Mouse (Mus musculus): ENCODE measurements at regions not wholly inside any gene's neighbourhood (a gene's known extent, or its start where the extent isn't known, plus 50 kb on each side); places are given as distances from the start of the nearest gene placed in this dataset.
A peak's percentile ranks its signal among the peaks of the same experiment; 100 is the strongest.

DNA sequence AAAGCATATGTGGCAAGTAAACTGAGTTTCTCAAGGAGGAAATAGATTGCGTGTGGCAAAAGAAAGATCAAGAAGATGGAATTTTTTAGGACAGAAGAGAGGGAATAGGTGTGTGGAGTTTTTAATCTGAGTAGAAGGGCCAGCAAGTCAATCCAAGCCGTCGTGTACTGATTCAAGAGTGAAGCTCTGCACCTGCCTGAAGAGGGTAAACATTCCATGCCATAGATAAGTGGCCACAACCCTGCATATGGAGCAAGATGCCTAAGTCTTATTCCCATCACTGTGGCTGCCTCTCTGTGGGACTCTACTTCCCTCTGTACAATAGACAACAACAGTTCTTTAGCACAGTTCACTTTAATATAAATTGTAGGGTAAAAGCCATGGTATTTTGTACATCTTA, 443.4 kb downstream of the Tns1 start:
- Histone ChIP-seq H3K9ac (replicated peaks) (no peak overlapping the region), H3K4me3 (no peak overlapping the region), H3K36me3 (no peaks in the 10 kb centered on the region), H3K4me2 (replicated peaks) (no peak overlapping the region), H3K27me3 (no peaks in the 10 kb centered on the region), H3K9me3 (no peaks in the 10 kb centered on the region), H3K27ac (replicated peaks) (no peak overlapping the region), H3K4me1 (no peaks in the 10 kb centered on the region)
- ATAC-seq (ENCODE audit: low FRiP score, low read depth) = no peak
- 86% methylated on average over 3 of the region's 3 CpGs for WGBS

DNA sequence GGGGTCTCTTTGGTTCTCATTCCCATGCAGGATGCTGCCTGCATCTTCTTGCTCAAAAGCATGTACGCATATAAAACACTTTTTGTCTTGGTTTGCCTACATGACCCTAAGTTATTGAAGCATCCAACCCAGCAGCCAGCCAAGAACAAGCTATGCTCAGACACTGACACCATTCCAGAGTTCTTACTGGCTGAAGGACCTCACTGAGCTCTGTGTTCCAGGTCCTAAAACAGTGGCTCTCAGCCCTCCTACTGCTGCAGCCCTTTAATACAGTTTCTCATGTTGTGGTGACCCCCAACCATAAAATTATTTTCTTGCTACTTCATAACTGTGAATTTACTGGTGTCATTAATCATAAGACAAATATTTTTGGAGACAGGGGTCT, 450.4 kb downstream of the Tns1 start:
- Histone ChIP-seq H3K36me3 (no peaks in the 10 kb centered on the region), H3K4me3 (no peak overlapping the region), H3K4me1 (peaks cover 7% of the 10 kb centered on the region; the same call in 1 of the 2 replicates), H3K9ac (replicated peaks) (no peak overlapping the region), H3K27ac (replicated peaks) (no peak overlapping the region), H3K4me2 (replicated peaks) (no peak overlapping the region), H3K9me3 (no peaks in the 10 kb centered on the region), H3K27me3 (no peaks in the 10 kb centered on the region)
- 58% methylated on average over 1 of the region's 1 CpGs for WGBS
- ATAC-seq (ENCODE audit: low FRiP score, low read depth) = no peak

- H3K27me3 ChIP-seq = no peaks in the 10 kb centered on the region
- no peaks in the 10 kb centered on the region for H3K9me3 ChIP-seq
- H3K27ac ChIP-seq (replicated peaks) = no peak overlapping the region
- no peaks in the 10 kb centered on the region for H3K36me3 ChIP-seq
- no peak overlapping the region for H3K4me2 ChIP-seq (replicated peaks)
- H3K4me1 ChIP-seq = peaks cover 7% of the 10 kb centered on the region; the same call in 1 of the 2 replicates
- no peak overlapping the region for H3K4me3 ChIP-seq
- H3K9ac ChIP-seq (replicated peaks) = no peak overlapping the region
- 13% methylated on average over 4 of the region's 4 CpGs for WGBS
- ATAC-seq (ENCODE audit: low FRiP score, low read depth) = no peak
These were observed 450.9 kb downstream of the Tns1 start for GRCm38 (mm10) chr1:73673191-73673850.

- peaks cover 7% of the 10 kb centered on the region; the same call in 1 of the 2 replicates for H3K4me1 ChIP-seq
- 89% methylated on average over 4 of the region's 4 CpGs for WGBS
- no peaks in the 10 kb centered on the region for H3K9me3 ChIP-seq
- H3K4me3 ChIP-seq = no peak overlapping the region
- H3K36me3 ChIP-seq = no peaks in the 10 kb centered on the region
- H3K9ac ChIP-seq (replicated peaks) = no peak overlapping the region
- no peak overlapping the region for H3K4me2 ChIP-seq (replicated peaks)
- H3K27me3 ChIP-seq = no peaks in the 10 kb centered on the region
- H3K27ac ChIP-seq (replicated peaks) = no peak overlapping the region
- no peak for ATAC-seq (ENCODE audit: low FRiP score, low read depth)
These were observed 452.0 kb downstream of the Tns1 start for GRCm38 (mm10) chr1:73672239-73672638.

GRCm38 (mm10) chr1:73668691-73669090, 455.6 kb downstream of the Tns1 start:
- 84% methylated on average over 2 of the region's 2 CpGs for WGBS

GRCm38 (mm10) chr1:73663546-73663945, 460.7 kb downstream of the Tns1 start:
- Histone ChIP-seq H3K9me3 (no peaks in the 10 kb centered on the region), H3K27ac (replicated peaks) (no peak overlapping the region), H3K36me3 (no peaks in the 10 kb centered on the region), H3K4me1 (no peaks in the 10 kb centered on the region), H3K9ac (replicated peaks) (no peak overlapping the region), H3K4me2 (replicated peaks) (no peak overlapping the region), H3K27me3 (no peaks in the 10 kb centered on the region), H3K4me3 (no peak overlapping the region)
- WGBS = 70% methylated on average over 1 of the region's 1 CpGs
- no peak for ATAC-seq (ENCODE audit: low FRiP score, low read depth)

More at GRCm38 (mm10) chr1:73668691-73669090, 455.6 kb downstream of the Tns1 start:
- Histone ChIP-seq H3K4me1 (peaks cover 7% of the 10 kb centered on the region; the same call in 1 of the 2 replicates), H3K9ac (replicated peaks) (no peak overlapping the region), H3K27ac (replicated peaks) (no peak overlapping the region), H3K27me3 (no peaks in the 10 kb centered on the region), H3K4me3 (no peak overlapping the region), H3K36me3 (no peaks in the 10 kb centered on the region), H3K4me2 (replicated peaks) (no peak overlapping the region), H3K9me3 (no peaks in the 10 kb centered on the region)
- no peak for ATAC-seq (ENCODE audit: low FRiP score, low read depth)

GRCm38 (mm10) chr1:73645011-73645410, 479.2 kb downstream of the Tns1 start:
- Histone ChIP-seq H3K4me2 (replicated peaks) (no peak overlapping the region), H3K27ac (replicated peaks) (no peak overlapping the region), H3K36me3 (no peaks in the 10 kb centered on the region), H3K4me1 (peaks cover 41% of the 10 kb centered on the region), H3K4me3 (no peak overlapping the region), H3K9ac (replicated peaks) (no peak overlapping the region), H3K27me3 (no peaks in the 10 kb centered on the region), H3K9me3 (no peaks in the 10 kb centered on the region)
- no peak for ATAC-seq (ENCODE audit: low FRiP score, low read depth)
- WGBS = 80% methylated on average over 3 of the region's 3 CpGs

GRCm38 (mm10) chr1:73644394-73644793, 479.9 kb downstream of the Tns1 start:
- WGBS = 69% methylated on average over 5 of the region's 5 CpGs
- H3K4me3 ChIP-seq = no peak overlapping the region
- no peaks in the 10 kb centered on the region for H3K36me3 ChIP-seq
- H3K9me3 ChIP-seq = no peaks in the 10 kb centered on the region
- H3K4me1 ChIP-seq = peaks cover 41% of the 10 kb centered on the region
- no peak overlapping the region for H3K4me2 ChIP-seq (replicated peaks)
- no peak for ATAC-seq (ENCODE audit: low FRiP score, low read depth)
- H3K27ac ChIP-seq (replicated peaks) = no peak overlapping the region
- H3K9ac ChIP-seq (replicated peaks) = no peak overlapping the region
- no peaks in the 10 kb centered on the region for H3K27me3 ChIP-seq

DNA sequence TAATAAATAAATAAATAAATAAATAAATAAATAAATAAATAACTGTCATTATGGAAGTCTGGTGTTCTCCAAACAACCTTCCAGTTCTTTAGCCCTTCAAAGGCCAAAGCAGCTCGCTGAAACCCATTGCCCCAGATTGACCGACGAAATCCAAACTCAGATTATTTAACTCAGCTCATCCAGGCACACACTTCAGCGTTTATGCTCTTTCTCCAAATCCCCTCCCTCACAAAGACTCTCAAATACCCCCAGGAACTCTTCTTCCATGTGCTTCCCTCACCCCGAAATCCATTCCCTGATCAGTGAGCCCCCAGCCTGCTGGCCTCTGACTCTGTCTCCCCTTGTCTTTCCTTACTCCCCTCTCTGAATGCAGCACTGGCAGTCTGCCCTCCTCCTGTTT, 480.8 kb downstream of the Tns1 start:
- H3K4me2 ChIP-seq (replicated peaks) = no peak overlapping the region
- peaks cover 41% of the 10 kb centered on the region for H3K4me1 ChIP-seq
- H3K9ac ChIP-seq (replicated peaks) = no peak overlapping the region
- no peaks in the 10 kb centered on the region for H3K36me3 ChIP-seq
- no peak overlapping the region for H3K27ac ChIP-seq (replicated peaks)
- 63% methylated on average over 5 of the region's 5 CpGs for WGBS
- ATAC-seq (ENCODE audit: low FRiP score, low read depth) = no peak
- no peaks in the 10 kb centered on the region for H3K27me3 ChIP-seq
- no peaks in the 10 kb centered on the region for H3K9me3 ChIP-seq
- no peak overlapping the region for H3K4me3 ChIP-seq

DNA sequence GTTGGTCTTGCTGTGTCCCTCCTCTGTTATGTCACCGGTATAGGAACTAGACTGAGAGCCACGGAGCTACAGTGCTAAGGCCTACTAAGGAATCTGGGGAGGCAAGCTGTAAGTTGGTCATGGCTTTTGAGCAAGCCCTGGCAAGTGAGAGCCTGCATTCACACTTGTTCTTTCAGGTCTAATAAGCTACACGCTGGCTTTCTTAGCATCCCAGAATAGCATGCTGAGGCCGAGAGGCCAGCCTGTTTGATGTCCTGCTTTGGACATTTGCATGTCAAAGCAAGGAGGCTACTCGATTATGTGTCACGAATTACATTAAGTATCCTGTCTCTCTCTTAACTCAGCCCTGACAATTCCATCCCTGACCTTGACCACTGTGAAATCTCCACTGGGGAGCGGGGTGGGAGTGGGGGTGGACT, 481.5 kb downstream of the Tns1 start:
- H3K9ac ChIP-seq (replicated peaks) = no peak overlapping the region
- no peak overlapping the region for H3K4me3 ChIP-seq
- H3K4me1 ChIP-seq = peaks cover 41% of the 10 kb centered on the region
- H3K27ac ChIP-seq (replicated peaks) = peak overlapping the region; percentile 72
- 7% methylated on average over 7 of the region's 7 CpGs for WGBS
- peak; percentile 75 for ATAC-seq (ENCODE audit: low FRiP score, low read depth)
- no peaks in the 10 kb centered on the region for H3K27me3 ChIP-seq
- no peaks in the 10 kb centered on the region for H3K9me3 ChIP-seq
- 0 out of 2 replicates have a peak overlapping the region, but pooled peaks have one; percentile 5 for H3K4me2 ChIP-seq (replicated peaks)
- no peaks in the 10 kb centered on the region for H3K36me3 ChIP-seq

DNA sequence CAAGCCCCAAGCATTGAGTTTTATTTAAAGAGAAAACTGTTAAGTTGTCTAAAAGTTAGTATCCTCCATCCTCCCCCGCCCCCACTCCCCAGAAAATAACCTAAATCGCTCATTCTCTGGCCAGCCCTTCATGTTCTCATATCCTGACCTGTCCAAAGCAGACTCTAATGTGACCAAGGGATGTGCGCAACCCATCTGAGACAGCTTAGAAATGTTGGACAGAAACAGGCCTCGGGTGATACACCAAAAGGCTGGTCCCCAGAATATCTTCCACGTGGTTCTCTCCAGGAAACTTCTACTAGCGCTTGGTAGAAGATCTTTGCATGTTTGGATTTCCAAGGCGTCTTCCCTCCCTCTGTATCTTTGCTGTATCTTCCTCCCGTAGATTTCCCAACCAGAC, 482.8 kb downstream of the Tns1 start:
- WGBS = 76% methylated on average over 8 of the region's 8 CpGs
- H3K9me3 ChIP-seq = no peaks in the 10 kb centered on the region
- H3K4me3 ChIP-seq = no peak overlapping the region
- H3K27me3 ChIP-seq = no peaks in the 10 kb centered on the region
- peak overlapping the region; percentile 72 for H3K27ac ChIP-seq (replicated peaks)
- ATAC-seq (ENCODE audit: low FRiP score, low read depth) = no peak
- no peak overlapping the region for H3K9ac ChIP-seq (replicated peaks)
- H3K4me2 ChIP-seq (replicated peaks) = no peak overlapping the region; the same call in 1 of the 2 replicates
- peaks cover 41% of the 10 kb centered on the region for H3K4me1 ChIP-seq
- H3K36me3 ChIP-seq = no peaks in the 10 kb centered on the region

GRCm38 (mm10) chr1:73640726-73641451, 483.4 kb downstream of the Tns1 start:
- peaks cover 41% of the 10 kb centered on the region for H3K4me1 ChIP-seq
- no peaks in the 10 kb centered on the region for H3K9me3 ChIP-seq
- peak overlapping the region; percentile 72 for H3K27ac ChIP-seq (replicated peaks)
- WGBS = 13% methylated on average over 12 of the region's 12 CpGs
- H3K4me2 ChIP-seq (replicated peaks) = peak overlapping the region; percentile 29; the same call in 1 of the 2 replicates
- no peak overlapping the region for H3K4me3 ChIP-seq
- H3K27me3 ChIP-seq = no peaks in the 10 kb centered on the region
- ATAC-seq (ENCODE audit: low FRiP score, low read depth) = peak; percentile 64
- no peaks in the 10 kb centered on the region for H3K36me3 ChIP-seq
- H3K9ac ChIP-seq (replicated peaks) = no peak overlapping the region
